Mouse (Mus musculus): ENCODE results near the gene Smc1b. TPM values are rescaled to one million over a fixed set of nuclear protein-coding genes. Genes with fewer than 3 reads are reported as not detected.
A peak's percentile ranks its signal among the peaks of the same experiment; 100 is the strongest.
"Not testable (repeated sequence)": the region's sequence is repeated elsewhere in the genome, so short reads cannot be mapped to it uniquely, and the experiment has no call there.

Gene Smc1b
- total RNA-seq, 2 experiments from 2014 or later = not detected

DNA sequence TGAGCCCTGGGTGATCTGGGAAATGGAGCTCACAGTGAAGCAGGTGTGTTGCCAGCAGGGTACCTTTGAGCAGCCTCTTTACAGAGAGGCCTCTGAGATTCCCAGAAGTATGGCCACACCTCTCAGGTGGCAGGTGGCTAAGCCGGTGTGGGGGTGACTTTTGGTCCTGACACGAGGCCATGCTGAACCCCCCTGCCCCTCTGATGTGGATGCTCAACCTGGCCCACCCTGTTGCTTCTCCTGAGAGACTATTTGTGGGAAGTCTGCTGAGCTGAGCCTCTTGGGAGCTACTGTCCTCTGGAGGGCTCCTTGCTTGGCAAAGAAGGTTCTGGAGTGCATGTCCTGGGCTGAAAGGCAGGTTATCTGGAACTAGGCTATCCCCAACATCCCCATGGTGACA, 10.7 kb upstream of the Smc1b start:
- no peak for ATAC-seq (replicated peaks; ENCODE audit: low FRiP score, poor library complexity, severe bottlenecking)

DNA sequence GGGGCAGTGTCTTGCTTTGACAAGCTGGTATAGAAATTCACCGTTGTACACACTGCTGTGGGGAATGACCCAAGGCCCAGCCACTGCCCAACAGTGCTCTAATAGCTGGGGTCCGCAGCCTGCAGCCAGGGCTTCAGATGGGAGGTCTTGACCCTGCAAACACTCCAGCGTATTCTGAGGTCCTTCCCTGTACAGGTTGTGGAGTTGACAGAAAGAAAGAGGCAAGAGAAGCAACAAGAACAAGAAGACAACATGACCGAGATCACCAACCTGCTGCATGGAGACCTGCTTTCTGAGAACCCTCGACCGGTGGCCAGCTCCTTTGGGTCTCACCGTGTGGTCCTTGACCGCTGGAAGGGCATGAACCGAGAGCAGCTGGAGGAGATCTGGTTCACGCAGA, 9.5 kb upstream of the Smc1b start:
- no peak for ATAC-seq (replicated peaks; ENCODE audit: low FRiP score, poor library complexity, severe bottlenecking)

DNA sequence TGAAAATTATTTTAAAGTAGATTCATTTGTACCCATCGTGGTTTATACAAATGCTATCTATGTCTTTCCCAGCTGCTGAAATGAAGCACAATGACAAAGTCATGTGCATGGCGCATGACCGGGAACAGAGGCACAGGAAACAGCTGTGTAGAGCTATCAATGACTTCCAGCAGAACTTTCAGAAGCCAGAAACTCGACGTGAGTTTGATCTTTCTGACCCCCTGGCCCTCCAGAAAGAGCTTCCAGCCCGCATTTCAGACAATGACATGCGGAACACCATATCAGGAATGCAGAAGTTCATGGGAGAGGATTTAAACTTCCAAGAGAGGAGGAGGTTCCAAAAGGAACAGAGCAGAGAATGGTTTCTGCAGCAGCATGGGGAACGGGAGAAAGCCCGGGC, 3.4 kb upstream of the Smc1b start:
- no peak for ATAC-seq (replicated peaks; ENCODE audit: low FRiP score, poor library complexity, severe bottlenecking)

DNA sequence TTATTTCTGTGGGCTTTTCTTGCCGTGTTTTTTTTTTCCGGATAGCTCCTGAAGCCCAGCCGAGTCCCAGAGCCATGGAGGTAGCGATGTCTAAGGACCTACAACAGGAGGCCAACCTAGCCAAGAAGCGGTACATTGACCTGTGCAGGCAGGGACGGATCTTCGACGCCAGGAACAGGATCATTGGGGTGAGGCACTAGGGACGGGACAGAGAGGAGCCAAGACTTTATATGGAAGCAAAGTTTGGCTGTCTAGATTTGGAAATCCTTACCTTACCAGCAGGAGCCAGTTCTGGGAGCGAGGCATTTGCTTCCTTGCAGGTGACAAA, 393 bp upstream of the Smc1b start:
- ATAC-seq (replicated peaks; ENCODE audit: low FRiP score, poor library complexity, severe bottlenecking) = no peak

DNA sequence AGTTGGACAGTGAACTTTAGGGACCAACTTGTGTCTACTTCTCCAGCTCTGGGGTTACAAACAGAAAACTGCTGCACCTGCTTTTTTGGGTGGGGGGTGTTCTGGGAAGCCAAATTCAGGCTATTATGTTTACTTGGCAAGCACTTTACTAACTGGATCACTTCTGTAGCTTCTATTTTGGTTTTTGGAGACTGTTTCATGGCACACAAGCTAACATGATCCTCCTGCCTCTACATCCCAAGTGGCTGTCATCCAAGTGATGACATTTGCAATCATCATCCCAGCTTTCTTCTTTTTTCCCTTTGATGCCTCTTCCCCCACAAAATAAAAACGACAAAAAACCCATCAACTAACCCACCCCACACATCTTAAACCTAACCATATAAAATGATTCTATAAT, 46.1 kb downstream of the Smc1b start:
- no peak for ATAC-seq (replicated peaks; ENCODE audit: low FRiP score, poor library complexity, severe bottlenecking)

DNA sequence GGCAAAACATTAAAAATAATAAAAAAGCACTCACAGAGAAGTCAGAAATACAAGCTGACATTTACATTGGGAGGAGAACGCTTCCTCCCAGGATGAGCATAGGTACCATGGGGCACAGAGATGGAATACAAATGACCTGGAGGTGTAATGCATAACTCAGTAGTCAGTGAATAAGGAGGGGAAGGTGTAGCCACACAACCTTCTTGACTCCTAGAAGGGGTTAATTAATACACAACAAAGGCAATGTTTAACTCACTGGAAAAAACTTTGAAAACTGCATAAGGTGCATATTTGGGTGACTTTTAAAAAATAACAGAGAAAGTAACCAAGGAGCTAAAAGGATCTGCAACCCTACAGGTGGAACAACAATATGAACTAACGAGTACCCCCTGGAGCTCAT, 59.1 kb downstream of the Smc1b start:
- no peak for ATAC-seq (replicated peaks; ENCODE audit: low FRiP score, poor library complexity, severe bottlenecking)

DNA sequence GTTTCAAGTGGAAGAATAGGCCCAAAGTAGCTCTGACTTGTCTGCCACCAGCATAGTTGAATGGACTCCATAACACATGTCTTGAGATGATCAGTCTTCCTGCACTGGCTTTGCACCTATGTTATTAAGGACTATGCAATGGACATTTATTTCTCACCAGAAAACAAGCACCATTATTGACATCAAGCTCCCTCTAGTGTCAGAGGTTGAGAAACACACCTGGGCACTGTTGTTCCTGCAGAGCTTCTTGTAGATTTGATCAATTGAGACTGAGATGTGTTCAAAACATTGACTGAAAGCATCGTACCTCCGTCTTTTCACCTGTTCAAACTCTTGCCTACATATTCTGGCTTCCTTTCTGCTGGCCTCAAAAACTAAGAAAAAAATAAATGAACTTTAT, 61.2 kb downstream of the Smc1b start:
- ATAC-seq (replicated peaks; ENCODE audit: low FRiP score, poor library complexity, severe bottlenecking) = no peak

DNA sequence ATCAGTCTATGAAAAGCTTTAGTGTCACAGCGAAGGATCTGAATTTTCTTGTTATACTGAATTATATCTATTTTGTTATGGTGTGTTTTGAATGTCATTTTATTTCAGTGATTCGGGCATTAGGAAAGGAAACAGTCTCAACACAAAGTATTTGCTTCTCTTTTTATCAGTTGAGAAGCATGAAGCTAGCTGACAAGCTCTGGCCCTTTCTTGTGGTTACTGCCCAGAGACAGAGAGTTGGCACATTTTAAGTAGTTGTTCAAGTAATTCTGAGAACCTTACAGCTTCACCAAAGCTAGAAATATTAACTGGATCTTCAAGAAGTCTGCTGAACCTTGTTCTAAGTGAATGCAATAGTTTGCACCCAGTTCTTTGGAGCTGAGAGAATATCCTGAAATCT, 68.3 kb downstream of the Smc1b start:
- ATAC-seq (replicated peaks; ENCODE audit: low FRiP score, poor library complexity, severe bottlenecking) = no peak

DNA sequence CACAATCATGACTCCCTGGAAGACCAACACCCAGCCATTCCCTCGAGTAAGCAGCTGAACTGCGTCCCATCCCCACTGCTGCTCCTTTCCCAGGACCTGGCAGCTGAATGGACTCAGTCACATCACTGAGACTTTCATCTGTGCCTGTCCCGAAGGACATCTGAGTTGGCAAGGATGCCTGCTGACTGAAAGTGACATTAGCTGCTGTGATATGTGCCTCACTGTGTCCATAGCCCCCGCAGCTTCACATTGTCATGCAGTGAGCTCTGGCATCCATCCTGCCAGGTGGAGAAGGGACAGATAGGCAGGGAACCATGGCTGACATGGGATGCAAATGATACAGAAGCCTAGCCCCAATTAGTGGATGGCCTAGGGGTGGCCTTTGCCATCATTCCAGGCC, 76.6 kb downstream of the Smc1b start:
- no peak for ATAC-seq (replicated peaks; ENCODE audit: low FRiP score, poor library complexity, severe bottlenecking)

DNA sequence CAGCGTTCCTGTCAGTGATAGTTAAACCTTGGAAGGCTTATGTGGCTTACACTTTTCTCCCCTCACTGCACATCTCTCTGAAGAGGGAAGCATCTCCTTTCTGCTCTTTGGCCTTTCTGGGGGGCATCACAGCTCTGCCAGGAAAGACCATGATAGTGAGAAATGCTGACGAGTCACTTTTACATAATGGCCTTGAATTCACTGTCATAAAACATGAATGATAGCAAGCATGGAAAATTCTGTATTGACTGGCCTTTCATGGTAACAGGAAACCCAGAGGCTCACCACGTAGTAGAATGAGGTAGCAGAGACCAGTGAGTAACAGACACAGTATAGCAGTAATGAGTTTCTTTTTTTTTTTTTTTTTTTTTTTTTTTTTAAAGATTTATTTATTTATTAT, 77.7 kb downstream of the Smc1b start:
- no peak for ATAC-seq (replicated peaks; ENCODE audit: low FRiP score, poor library complexity, severe bottlenecking)

DNA sequence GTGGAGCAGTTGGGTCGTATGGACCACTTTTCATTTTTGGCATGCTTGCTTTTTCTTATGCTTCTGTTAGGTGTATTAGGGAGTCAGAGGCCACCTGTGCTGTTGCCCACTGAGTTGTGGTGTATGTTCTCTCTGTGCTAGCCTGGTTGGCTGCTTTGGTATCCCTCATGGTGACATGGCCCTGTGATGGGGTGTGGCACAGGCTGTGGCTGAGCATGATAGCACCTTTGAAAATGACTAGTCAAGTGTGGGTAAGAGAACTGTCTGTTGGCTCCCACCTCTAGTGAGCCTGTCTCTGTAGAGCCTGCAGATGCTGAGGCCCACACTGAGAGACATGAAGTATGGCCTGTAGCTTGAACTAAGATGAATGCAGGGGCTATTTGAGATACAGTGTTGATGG, 82.0 kb downstream of the Smc1b start:
- ATAC-seq (replicated peaks; ENCODE audit: low FRiP score, poor library complexity, severe bottlenecking) = no peak

DNA sequence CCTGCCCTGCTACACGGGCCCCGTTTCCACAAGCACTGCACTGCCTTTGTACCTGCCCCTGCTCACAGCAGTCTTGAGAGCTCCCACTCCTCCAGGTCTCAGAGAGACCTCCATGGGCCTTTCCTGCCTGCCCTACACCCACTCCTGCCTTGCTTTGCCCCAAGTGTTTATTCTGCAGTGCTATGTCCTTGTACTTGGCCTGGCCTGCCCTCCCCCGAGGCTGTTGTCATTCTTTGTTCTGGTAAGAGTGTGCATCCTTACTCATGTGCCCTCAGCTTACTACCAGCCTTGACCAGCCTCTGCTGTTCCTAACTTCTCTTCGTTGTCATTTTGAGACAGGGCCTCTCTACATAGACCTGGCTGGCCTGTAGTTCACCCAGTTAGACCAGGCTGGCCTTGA, 83.9 kb downstream of the Smc1b start:
- ATAC-seq (replicated peaks; ENCODE audit: low FRiP score, poor library complexity, severe bottlenecking) = no peak

DNA sequence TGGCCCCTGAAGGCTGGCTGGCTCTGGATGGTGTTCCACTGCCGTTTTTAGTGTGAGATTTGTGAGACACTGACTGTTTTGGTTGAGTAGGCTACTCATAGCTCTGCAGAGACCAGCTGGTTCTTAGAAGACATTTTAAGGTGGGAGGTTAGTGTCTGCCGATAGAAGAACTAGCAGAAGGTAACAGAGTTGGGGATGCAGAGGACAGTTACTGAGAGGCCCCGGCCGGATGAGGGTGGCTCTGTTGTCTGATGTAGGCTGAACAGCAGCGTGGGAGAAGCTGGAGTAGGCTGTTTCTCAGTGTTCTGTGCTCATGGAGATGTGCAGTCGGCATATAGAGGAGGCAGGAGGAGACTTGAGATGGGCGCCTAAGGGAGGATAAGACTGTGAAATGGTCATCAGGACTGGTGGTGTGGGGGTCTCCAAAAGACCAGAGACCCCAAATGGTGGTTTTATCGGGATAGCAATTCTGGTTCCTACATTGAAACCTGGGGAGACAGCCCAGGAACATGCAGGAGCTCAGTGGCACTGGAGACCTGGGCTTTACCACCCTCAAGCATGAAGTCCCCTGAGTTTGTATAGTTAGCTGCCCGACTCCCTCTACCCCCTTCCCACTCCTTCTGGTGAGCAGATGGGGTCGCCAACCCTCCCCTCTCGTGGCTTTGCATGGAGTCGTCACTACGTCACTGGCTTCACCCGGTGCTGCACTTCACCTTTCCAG, 85.4 kb downstream of the Smc1b start:
- no peak for ATAC-seq (replicated peaks; ENCODE audit: low FRiP score, poor library complexity, severe bottlenecking)

DNA sequence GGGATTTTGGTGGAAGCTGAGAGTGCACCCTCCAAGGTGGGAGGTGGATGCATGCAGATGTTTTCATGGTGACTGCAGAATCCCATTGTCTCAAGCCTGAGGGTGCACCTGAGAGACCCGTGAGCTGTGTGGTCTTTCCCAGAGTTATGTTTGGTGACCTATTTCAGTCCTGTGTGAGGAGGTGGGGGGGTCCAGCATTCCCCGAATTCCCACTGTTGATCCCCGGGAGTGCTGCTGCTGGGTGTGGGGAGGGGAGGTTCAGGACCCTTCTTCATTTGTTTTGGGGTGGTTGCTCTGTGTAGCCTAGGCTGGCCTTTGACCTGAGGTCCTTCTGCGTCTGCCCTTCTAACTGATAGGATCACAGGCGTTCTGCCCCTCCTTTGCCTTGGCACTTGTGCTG, 88.0 kb downstream of the Smc1b start:
- ATAC-seq (replicated peaks; ENCODE audit: low FRiP score, poor library complexity, severe bottlenecking) = 0 out of 2 replicates have a peak, but pooled peaks have one; percentile 12

DNA sequence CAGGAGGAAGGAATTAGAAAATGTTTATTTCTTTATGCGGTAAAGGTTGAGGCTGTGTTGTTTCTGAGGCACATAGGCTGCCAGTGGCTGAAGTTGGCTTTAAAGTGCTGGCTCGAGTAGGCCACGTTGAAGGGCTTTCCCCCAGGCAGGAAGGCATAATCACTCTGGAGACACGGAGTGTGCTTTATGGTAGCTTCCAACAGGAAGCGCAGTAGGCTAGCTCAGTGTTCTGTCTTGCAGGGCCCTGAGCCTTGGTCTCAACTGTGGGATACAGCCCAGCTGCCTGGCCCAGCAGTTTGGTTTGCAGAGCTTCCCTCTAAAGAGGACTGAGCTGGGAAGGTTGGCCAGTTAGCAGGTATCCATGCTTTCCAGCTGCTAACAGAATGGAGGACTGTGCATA, 88.6 kb downstream of the Smc1b start:
- no peak for ATAC-seq (replicated peaks; ENCODE audit: low FRiP score, poor library complexity, severe bottlenecking)

DNA sequence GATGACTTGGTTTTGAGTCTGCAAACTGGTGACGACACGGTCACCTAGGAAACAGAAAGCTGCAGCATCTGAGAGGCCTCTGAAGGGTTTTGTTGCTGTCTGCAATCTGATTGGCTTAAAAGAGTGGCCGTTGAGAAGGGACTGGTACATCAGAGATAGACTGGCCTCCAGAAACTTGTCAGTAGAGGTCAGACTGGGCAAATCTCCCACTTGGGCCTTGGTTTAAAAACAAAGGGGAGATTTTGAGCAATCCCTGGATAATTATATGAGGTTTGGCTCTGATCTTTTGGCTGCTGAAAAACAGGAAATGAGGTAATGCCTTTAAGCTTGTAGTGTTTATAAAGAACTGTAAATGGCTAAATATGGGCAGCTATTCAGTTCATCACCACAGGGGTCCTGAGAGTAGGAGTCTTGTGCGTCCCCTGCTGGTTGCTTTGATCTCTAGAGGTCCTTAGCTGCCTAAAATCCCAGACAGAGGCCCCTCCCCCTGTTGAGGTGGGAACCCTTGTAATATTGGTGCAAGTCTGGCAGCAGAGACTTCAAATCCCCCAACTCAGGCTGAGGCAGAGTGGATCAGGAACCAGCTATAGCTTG, 89.3 kb downstream of the Smc1b start:
- ATAC-seq (replicated peaks; ENCODE audit: low FRiP score, poor library complexity, severe bottlenecking) = no peak

DNA sequence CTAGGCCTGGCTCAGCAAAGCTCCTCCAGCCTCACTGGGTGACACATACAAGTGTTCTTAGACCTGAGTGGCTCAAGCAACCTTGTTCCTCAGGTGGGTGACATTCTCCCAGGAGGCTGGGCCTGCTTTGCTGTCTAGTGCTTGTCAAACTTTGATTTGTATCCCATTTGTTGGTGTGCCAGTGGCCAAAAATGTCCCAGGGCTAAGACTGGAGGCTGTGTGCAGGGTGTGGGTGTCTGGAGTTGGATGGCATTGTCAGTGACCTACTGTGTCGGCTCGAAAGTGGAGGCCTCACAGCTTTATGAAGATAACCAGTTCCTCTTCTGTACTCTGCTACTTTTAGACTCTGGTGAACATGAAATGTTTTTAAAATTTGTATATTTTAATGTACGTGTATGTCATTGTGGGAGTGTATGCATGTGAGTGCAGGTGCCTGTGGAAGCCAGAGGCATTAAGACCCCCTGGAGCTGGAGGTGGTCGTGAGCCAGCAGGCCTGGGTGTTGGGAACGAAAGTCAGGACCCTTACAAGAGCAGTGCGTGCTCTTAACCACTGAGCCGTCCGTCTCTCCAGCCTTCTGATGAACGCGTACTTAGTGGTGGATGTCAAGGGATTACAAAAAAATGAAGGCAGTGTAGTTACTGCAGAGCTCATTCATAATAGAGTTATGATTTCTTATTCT, 90.1 kb downstream of the Smc1b start:
- ATAC-seq (replicated peaks; ENCODE audit: low FRiP score, poor library complexity, severe bottlenecking) = no peak

DNA sequence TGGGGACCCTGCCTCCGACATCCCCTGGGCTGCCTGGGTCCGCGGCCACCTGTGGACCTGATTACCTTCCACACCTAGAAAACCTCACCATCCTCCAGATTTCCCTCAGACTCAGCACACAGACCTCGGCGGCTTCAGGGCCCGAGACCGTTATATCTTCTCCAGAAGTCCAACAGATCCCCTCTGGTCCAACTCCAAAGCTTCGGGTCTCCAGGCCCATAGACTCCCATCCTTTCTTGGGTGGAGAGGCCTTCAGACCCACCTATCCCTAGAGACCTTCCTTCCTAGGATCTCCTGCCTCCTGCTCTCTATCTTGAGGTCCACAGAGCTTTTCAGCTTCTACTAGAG, 94.4 kb downstream of the Smc1b start:
- ATAC-seq (replicated peaks; ENCODE audit: low FRiP score, poor library complexity, severe bottlenecking) = no peak

DNA sequence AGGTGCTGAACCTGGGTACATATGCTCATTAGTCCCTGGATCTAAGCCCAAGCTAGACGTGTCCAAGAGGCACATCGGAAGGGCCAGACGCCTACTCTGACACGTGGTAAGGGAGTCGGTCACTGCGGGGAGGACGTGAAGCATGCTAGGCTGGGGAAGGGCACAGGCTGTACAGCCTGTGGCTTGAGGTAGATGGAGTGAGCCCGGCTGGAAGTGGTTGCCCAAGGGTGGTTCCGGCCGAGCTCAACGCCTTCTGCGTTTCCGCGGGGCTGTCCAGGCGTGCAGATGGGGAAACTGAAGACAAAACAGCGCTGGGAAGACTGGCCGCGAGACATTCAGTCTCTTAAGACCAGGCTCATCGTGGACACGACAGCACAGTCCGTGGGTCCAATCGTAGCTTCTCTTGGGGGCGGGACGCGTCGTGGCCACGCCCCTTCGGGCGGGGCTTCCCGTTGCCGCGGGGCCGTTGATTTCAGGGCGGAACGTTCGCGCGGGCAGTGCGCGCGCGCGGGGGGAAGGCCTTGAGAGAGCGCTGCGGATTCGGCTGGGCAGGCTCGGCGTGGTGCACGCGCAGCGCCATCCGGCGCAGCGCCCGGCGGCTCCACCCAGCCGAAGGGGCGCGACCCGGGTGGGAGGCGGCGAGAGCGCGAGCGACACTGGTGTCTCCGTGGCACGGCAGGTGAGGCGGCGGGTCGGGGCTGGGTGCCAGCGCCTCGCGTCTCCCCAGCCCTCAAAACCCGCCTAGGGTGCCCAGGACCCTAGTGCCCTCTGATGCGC, 95.0 kb downstream of the Smc1b start:
- ATAC-seq (replicated peaks; ENCODE audit: low FRiP score, poor library complexity, severe bottlenecking) = peak; percentile 84

DNA sequence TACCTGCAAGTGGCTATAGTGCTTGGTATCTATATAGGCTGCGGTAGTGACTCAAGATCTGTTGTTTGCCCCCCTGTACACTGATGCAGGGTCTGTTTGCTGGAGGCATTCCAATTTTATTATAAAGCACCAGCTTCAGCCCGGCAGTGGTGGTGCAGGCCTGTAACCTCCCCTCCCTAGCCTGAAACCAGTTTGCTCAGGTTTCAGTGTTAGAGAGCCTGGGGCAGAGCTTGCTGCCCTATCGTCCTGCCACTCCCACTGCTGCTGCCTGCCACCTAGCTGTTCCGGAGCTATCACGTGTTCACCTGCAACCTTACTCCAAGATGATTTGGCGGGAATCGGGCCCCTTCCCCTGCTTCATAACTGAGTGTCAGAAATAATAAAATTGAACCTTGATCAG, 97.8 kb downstream of the Smc1b start:
- ATAC-seq (replicated peaks; ENCODE audit: low FRiP score, poor library complexity, severe bottlenecking) = not testable (repeated sequence)

DNA sequence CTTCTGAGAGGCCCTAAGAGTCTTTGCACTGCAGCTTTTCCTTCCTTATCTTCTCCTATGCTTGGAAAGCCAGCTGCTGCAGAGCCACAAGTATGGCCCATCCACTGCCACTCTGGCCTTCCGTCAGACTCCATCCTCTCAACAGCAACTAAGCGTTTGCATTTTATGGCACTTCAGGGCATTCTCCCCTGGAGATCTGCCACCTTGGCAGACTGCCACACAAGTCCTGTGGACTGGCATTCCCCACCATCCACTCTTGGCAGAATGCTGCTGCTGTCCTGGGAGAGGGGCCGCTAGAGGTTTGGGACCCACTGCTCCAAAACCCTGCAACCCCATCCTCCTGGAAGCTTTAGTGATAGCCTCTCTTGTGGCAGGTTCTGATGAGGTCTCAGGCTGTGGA, 99.9 kb downstream of the Smc1b start:
- no peak for ATAC-seq (replicated peaks; ENCODE audit: low FRiP score, poor library complexity, severe bottlenecking)

All from erythroid progenitor cell, adult 5-6 weeks (primary cell).